ENCODE assay signal across 18 mouse cellular contexts in the genomic region with DNA sequence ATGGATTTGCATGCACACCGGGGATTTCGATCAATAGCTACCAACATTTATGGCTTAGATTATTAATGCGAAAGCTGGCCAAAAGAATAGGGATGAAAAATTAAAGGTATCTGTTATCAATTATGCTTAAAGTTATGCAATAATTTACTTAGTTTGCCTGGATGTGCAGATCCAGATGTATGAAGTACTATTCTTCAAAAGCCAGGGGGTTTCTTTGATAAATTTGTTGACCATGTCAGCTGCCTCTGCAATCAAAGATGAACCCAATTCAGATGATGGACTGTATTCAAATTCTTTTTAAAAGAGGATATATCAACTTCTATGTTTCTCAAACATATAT. TPM values are rescaled to one million over a fixed set of nuclear protein-coding genes. Genes with fewer than 3 reads are reported as not detected.
DNase-seq lines count a peak whose midpoint lies in the region; ATAC-seq lines count a peak whose summit lies in the region.
"Had no signal": no experiment of that assay in that cellular context is flagged by ENCODE, and none has a peak within 500 bp of the region (broad histone marks: within the 10 kb centered on the region; RNA-seq: fewer than 3 reads in every experiment).

No protein-coding gene starts in this region.

- no peaks in the 10 kb centered on the region for H3K9me3 ChIP-seq in neural tube, embryonic 12.5 days
- no peaks in the 10 kb centered on the region for H3K9me3 ChIP-seq in neural tube, embryonic 15.5 days (replicated peaks)
- H3K9me3 ChIP-seq in limb, embryonic 10.5 days (replicated peaks): no peaks in the 10 kb centered on the region
- H3K9me3 ChIP-seq: liver, embryonic 15.5 days had no signal

- 17% methylated on average over 3 of the region's 3 CpGs for WGBS in neural tube, embryonic 12.5 days
- WGBS in neural tube, embryonic 15.5 days: 35% methylated on average over 3 of the region's 3 CpGs
- whole genome bisulfite sequencing in limb, embryonic 10.5 days: 37% methylated on average over 3 of the region's 3 CpGs

- no peak for ATAC-seq in neural tube, embryonic 12.5 days (ENCODE audit: low FRiP score, low read depth)
- ATAC-seq in neural tube, embryonic 15.5 days (ENCODE audit: low FRiP score): no peak

- intact Hi-C loops in left cerebral cortex, postnatal 10 days (cut with DNase I): loop anchor here (10.0 kb wide), 1 partner anchor 623 kb away; a partner anchor contains a TSS

- no peak overlapping the region for H3K4me3 ChIP-seq in neural tube, embryonic 12.5 days
- no peak overlapping the region for H3K4me3 ChIP-seq in neural tube, embryonic 15.5 days (replicated peaks)
- peak overlapping the region; percentile 90; the same call in 1 of the 2 replicates for H3K4me3 ChIP-seq in limb, embryonic 10.5 days
- H3K4me3 ChIP-seq: liver, embryonic 15.5 days; myocyte had no signal

- H3K36me3 ChIP-seq in neural tube, embryonic 12.5 days: no peaks in the 10 kb centered on the region
- no peaks in the 10 kb centered on the region for H3K36me3 ChIP-seq in neural tube, embryonic 15.5 days
- H3K36me3 ChIP-seq in limb, embryonic 10.5 days: no peaks in the 10 kb centered on the region
- H3K36me3 ChIP-seq: liver, embryonic 15.5 days had no signal

- H3K4me1 ChIP-seq in neural tube, embryonic 12.5 days: peaks cover 43% of the 10 kb centered on the region
- H3K4me1 ChIP-seq in neural tube, embryonic 15.5 days: peaks cover 39% of the 10 kb centered on the region
- H3K4me1 ChIP-seq in limb, embryonic 10.5 days: peaks cover 51% of the 10 kb centered on the region

- H3K27me3 ChIP-seq in neural tube, embryonic 12.5 days (replicated peaks): no peaks in the 10 kb centered on the region
- H3K27me3 ChIP-seq in neural tube, embryonic 15.5 days (replicated peaks): no peaks in the 10 kb centered on the region
- no peaks in the 10 kb centered on the region for H3K27me3 ChIP-seq in limb, embryonic 10.5 days (ENCODE audit: low read depth, poor library complexity, severe bottlenecking)

- peak overlapping the region; percentile 44; the same call in 1 of the 2 replicates for H3K9ac ChIP-seq in neural tube, embryonic 12.5 days
- no peak overlapping the region for H3K9ac ChIP-seq in neural tube, embryonic 15.5 days (replicated peaks)
- H3K9ac ChIP-seq: liver, embryonic 15.5 days had no signal

- peak overlapping the region; percentile 66 for H3K4me2 ChIP-seq in neural tube, embryonic 12.5 days (replicated peaks)
- H3K4me2 ChIP-seq in neural tube, embryonic 15.5 days: no peak overlapping the region
- H3K4me2 ChIP-seq: liver, embryonic 15.5 days had no signal

- peak overlapping the region; percentile 53; the same call in 1 of the 2 replicates for H3K27ac ChIP-seq in neural tube, embryonic 12.5 days
- no peak overlapping the region for H3K27ac ChIP-seq in neural tube, embryonic 15.5 days (replicated peaks)
- peak overlapping the region; percentile 100 for H3K27ac ChIP-seq in limb, embryonic 10.5 days
- H3K27ac ChIP-seq: liver, embryonic 15.5 days; macrophage had no signal

- peak; percentile 16 for DNase-seq in embryo, embryonic 11 days
- no peak for DNase-seq in embryo, embryonic 9.5 days (ENCODE audit: extremely low spot score)
- DNase-seq in limb, embryonic 10.5 days (ENCODE audit: low spot score): no peak
- DNase-seq in kidney, postnatal 25 days: no peak
- no peak for DNase-seq in right cerebral cortex, postnatal 36 days (ENCODE audit: low spot score in 2 of 2)
- no peak for DNase-seq in left cerebral cortex, postnatal 10 days (ENCODE audit: extremely low spot score in 1 of 2, low spot score in 2 of 2)
- DNase-seq: adrenal gland, adult 2 months; cerebellum, postnatal 36 days; gastrocnemius, postnatal 10 days; kidney, adult 8-10 months had no signal

RNA-seq across cellular contexts. Expression of a gene that starts 3.0 kb away (rescaled TPM):
- polyA plus RNA-seq in neural tube, embryonic 12.5 days (2016; fragmentation: Nextera tagmentation; extraction: Ambion mirVana): 13.2 and 13.4 TPM in 2 replicates
- 3.8 and 5.2 TPM in 2 replicates for polyA plus RNA-seq in neural tube, embryonic 15.5 days (2015; fragmentation: Nextera tagmentation; extraction: Ambion mirVana)
- polyA plus RNA-seq in limb, embryonic 10.5 days (2016; fragmentation: Nextera tagmentation; extraction: Ambion mirVana): 7.0 and 11.5 TPM in 2 replicates
- total RNA-seq in left cerebral cortex, postnatal 10 days (2021): 1 to 10 TPM; 6.7 to 8.2 TPM
- total RNA-seq: hematopoietic stem cell, adult 5-6 weeks had no signal
- polyA plus RNA-seq: macrophage had no signal

RNA-seq across cellular contexts. Expression of a gene that starts 3.2 kb away (rescaled TPM):
- polyA plus RNA-seq in neural tube, embryonic 12.5 days (2016; fragmentation: Nextera tagmentation; extraction: Ambion mirVana): 60.5 and 67.2 TPM in 2 replicates
- polyA plus RNA-seq in neural tube, embryonic 15.5 days (2015; fragmentation: Nextera tagmentation; extraction: Ambion mirVana): 46.2 and 57.7 TPM in 2 replicates
- 56.9 and 65.3 TPM in 2 replicates for polyA plus RNA-seq in limb, embryonic 10.5 days (2016; fragmentation: Nextera tagmentation; extraction: Ambion mirVana)
- 10 to 100 TPM; 40.2 to 41.9 TPM for total RNA-seq in left cerebral cortex, postnatal 10 days (2021)

RNA-seq across cellular contexts. Expression of a gene that starts 14.3 kb away (rescaled TPM):
- polyA plus RNA-seq in neural tube, embryonic 12.5 days (2016; fragmentation: Nextera tagmentation; extraction: Ambion mirVana): 17.1 and 17.6 TPM in 2 replicates
- 8.6 and 13.1 TPM in 2 replicates for polyA plus RNA-seq in neural tube, embryonic 15.5 days (2015; fragmentation: Nextera tagmentation; extraction: Ambion mirVana)
- polyA plus RNA-seq in limb, embryonic 10.5 days (2016; fragmentation: Nextera tagmentation; extraction: Ambion mirVana): 11.5 and 11.6 TPM in 2 replicates
- 1 to 10 TPM; 2.5 to 2.7 TPM for total RNA-seq in left cerebral cortex, postnatal 10 days (2021)
- total RNA-seq: hematopoietic stem cell, adult 5-6 weeks had no signal

RNA-seq across cellular contexts. Expression of a gene that starts 55.0 kb away (rescaled TPM):
- polyA plus RNA-seq in neural tube, embryonic 12.5 days (2016; fragmentation: Nextera tagmentation; extraction: Ambion mirVana): not detected in 2 replicates
- not detected in 2 replicates for polyA plus RNA-seq in neural tube, embryonic 15.5 days (2015; fragmentation: Nextera tagmentation; extraction: Ambion mirVana)
- polyA plus RNA-seq in limb, embryonic 10.5 days (2016; fragmentation: Nextera tagmentation; extraction: Ambion mirVana): not detected in 2 replicates
- total RNA-seq in left cerebral cortex, postnatal 10 days (2021): not detected
- total RNA-seq: adrenal gland, adult 2 months; gastrocnemius, postnatal 10 days; hematopoietic stem cell, adult 5-6 weeks; layer of hippocampus, adult 8-10 months; left cerebral cortex, postnatal 25 days had no signal
- polyA plus RNA-seq: adrenal gland, adult 2 months; liver, embryonic 15.5 days; macrophage; myocyte had no signal
